Comparison of ENCODE assay signal across 23 mouse cellular contexts in genomic region chr12:80167321-80167720, GRCm38 (mm10). TPM values are rescaled to one million over a fixed set of nuclear protein-coding genes. Genes with fewer than 3 reads are reported as not detected.
DNase-seq lines count a peak whose midpoint lies in the region; ATAC-seq and TF ChIP-seq lines count a peak whose summit lies in the region.
"Had no signal": no experiment of that assay in that cellular context is flagged by ENCODE, and none has a peak within 500 bp of the region (broad histone marks: within the 10 kb centered on the region; RNA-seq: fewer than 3 reads in every experiment).

No protein-coding gene starts in this region.

- WGBS in cerebellum, adult 2 months: 86% methylated on average over 3 of the region's 3 CpGs
- WGBS in heart, embryonic 13.5 days: 72% methylated on average over 3 of the region's 3 CpGs
- WGBS in liver, postnatal 0 days (ENCODE audit: insufficient replicate concordance): 67% methylated on average over 3 of the region's 3 CpGs

- TF ChIP-seq POLR2A in cerebellum, adult 2 months (IDR thresholded peaks at IDR 0.05; ENCODE audit: borderline replicate concordance, insufficient read depth, low read length): no peak

- intact Hi-C loops in heart, postnatal 10 days (cut with DNase I): no loop called here

- no peak overlapping the region for H3K4me3 ChIP-seq in cerebellum, adult 2 months (replicated peaks; ENCODE audit: insufficient read depth, low read depth, low read length)
- no peak overlapping the region for H3K4me3 ChIP-seq in heart, embryonic 13.5 days
- no peak overlapping the region for H3K4me3 ChIP-seq in liver, postnatal 0 days (ENCODE audit: low read depth, low read length)

- no peak for ATAC-seq in heart, embryonic 13.5 days (ENCODE audit: extremely low read depth, insufficient number of reproducible peaks, low FRiP score, low TSS enrichment)
- ATAC-seq in liver, postnatal 0 days: no peak

- H3K9ac ChIP-seq in heart, embryonic 13.5 days: 0 out of 2 replicates have a peak overlapping the region, but pooled peaks have one; percentile 4
- H3K9ac ChIP-seq in liver, postnatal 0 days (replicated peaks): no peak overlapping the region
- H3K9ac ChIP-seq: liver, embryonic 15.5 days had no signal

- H3K27ac ChIP-seq in cerebellum, adult 2 months (ENCODE audit: insufficient read depth, low read length): no peak overlapping the region
- no peak overlapping the region for H3K27ac ChIP-seq in heart, embryonic 13.5 days (replicated peaks)
- no peak overlapping the region for H3K27ac ChIP-seq in liver, postnatal 0 days (ENCODE audit: low read depth)
- H3K27ac ChIP-seq: liver, embryonic 15.5 days had no signal

- H3K4me2 ChIP-seq in heart, embryonic 13.5 days: no peak overlapping the region
- H3K4me2 ChIP-seq in liver, postnatal 0 days (ENCODE audit: low read depth, low read length): 0 out of 2 replicates have a peak overlapping the region, but pooled peaks have one; percentile 58

- no peaks in the 10 kb centered on the region for H3K9me3 ChIP-seq in heart, embryonic 13.5 days
- no peaks in the 10 kb centered on the region for H3K9me3 ChIP-seq in liver, postnatal 0 days (ENCODE audit: low read length)
- H3K9me3 ChIP-seq: forebrain, embryonic 15.5 days; heart, embryonic 15.5 days; limb, embryonic 15.5 days; liver, embryonic 15.5 days had no signal

- TF ChIP-seq CTCF in cerebellum, adult 2 months (IDR thresholded peaks at IDR 0.05; ENCODE audit: borderline replicate concordance, insufficient read depth, low read depth, low read length): no peak
- no peak for TF ChIP-seq CTCF in liver, postnatal 0 days (IDR thresholded peaks at IDR 0.05; ENCODE audit: low read depth)

- peak; percentile 57 for DNase-seq in cerebellum, adult 9-10 months
- no peak for DNase-seq in cerebellum, adult 2 months
- no peak for DNase-seq in heart, postnatal 10 days
- DNase-seq in liver, postnatal 0 days: no peak
- DNase-seq in liver: no peak
- peak; percentile 28 to 45 for DNase-seq in cerebellum, postnatal 14 days
- no peak for DNase-seq in spleen, postnatal 10 days (ENCODE audit: low spot score in 2 of 2)
- DNase-seq: adrenal gland, adult 2 months; gastrocnemius, postnatal 25 days; heart, adult 18-20 months; heart, postnatal 4 days; kidney, adult 18-20 months; kidney, postnatal 4 days; layer of hippocampus, adult 9-11 months; left cerebral cortex, postnatal 4 days; lung, postnatal 4 days; right cerebral cortex, postnatal 25 days; spleen, adult 18-20 months had no signal

- no peaks in the 10 kb centered on the region for H3K27me3 ChIP-seq in cerebellum, adult 2 months (ENCODE audit: control insufficient read depth, insufficient read depth, low read length)
- H3K27me3 ChIP-seq in heart, embryonic 13.5 days (replicated peaks): no peaks in the 10 kb centered on the region
- H3K27me3 ChIP-seq in liver, postnatal 0 days (ENCODE audit: insufficient read depth, low read length): no peaks in the 10 kb centered on the region
- H3K27me3 ChIP-seq: forebrain, embryonic 15.5 days; heart, embryonic 15.5 days; limb, embryonic 15.5 days; liver, embryonic 15.5 days had no signal

- H3K4me1 ChIP-seq in cerebellum, adult 2 months (ENCODE audit: control insufficient read depth, insufficient read depth, low read length): no peaks in the 10 kb centered on the region
- peaks cover 17% of the 10 kb centered on the region for H3K4me1 ChIP-seq in heart, embryonic 13.5 days
- H3K4me1 ChIP-seq in liver, postnatal 0 days (ENCODE audit: insufficient read depth): peaks cover 4% of the 10 kb centered on the region; the same call in 1 of the 2 replicates

- no peak for TF ChIP-seq EP300 in liver, postnatal 0 days (IDR thresholded peaks at IDR 0.05; ENCODE audit: low read depth)

- H3K36me3 ChIP-seq in heart, embryonic 13.5 days: peaks cover 80% of the 10 kb centered on the region
- H3K36me3 ChIP-seq in liver, postnatal 0 days (replicated peaks; ENCODE audit: insufficient read depth, low read length): peaks cover 25% of the 10 kb centered on the region
- H3K36me3 ChIP-seq: forebrain, embryonic 15.5 days had no signal

RNA-seq across cellular contexts. Expression of gene Zfp36l1, which starts 54.5 kb away (rescaled TPM):
- 20.4 and 23.2 TPM in 2 replicates for polyA plus RNA-seq in cerebellum, adult 2 months (2012; rRNA removed)
- 89.3 and 96.2 TPM in 2 replicates for polyA plus RNA-seq in heart, embryonic 13.5 days (2015; fragmentation: Nextera tagmentation; extraction: Ambion mirVana)
- total RNA-seq in heart, postnatal 10 days (2021): 100 to 1,000 TPM; 126 to 152 TPM
- 42.0 and 45.7 TPM in 2 replicates for polyA plus RNA-seq in liver, postnatal 0 days (2015; fragmentation: Nextera tagmentation; extraction: Ambion mirVana)

Comparison
In these comparisons a context has a peak if more than half of its experiments do, and no peak if none do; other contexts are left out.
1. DNase-seq: peak in cerebellum, adult 9-10 months (single experiment) and cerebellum, postnatal 14 days (2 of 2); none in cerebellum, adult 2 months (0 of 2), heart, postnatal 10 days (0 of 2), liver, postnatal 0 days (single experiment), liver (single experiment) and spleen, postnatal 10 days (0 of 2).